Mouse (Mus musculus) common myeloid progenitor, adult 5-6 weeks (primary cell): ENCODE results near the gene Tenm4. TPM values are rescaled to one million over a fixed set of nuclear protein-coding genes. Genes with fewer than 3 reads are reported as not detected.

ENCODE experiments used
- ATAC-seq: replicated peaks from 2 replicates; pipeline ENCODE4 v1.8.0; 2016; ENCODE audit warnings: low read depth, mild to moderate bottlenecking, moderate TSS enrichment, inconsistent platforms; ENCODE audit not compliant: poor library complexity, severe bottlenecking
- total RNA-seq: library from RNA; stranded (forward); fragments of 200-1000, 187-1606 nt; gene quantifications from 2 replicates; pipeline ENCODE4 v1.2.3, GENCODE M21; 2017

Gene Tenm4
- total RNA-seq, 1 experiment from 2014 or later, result not detected

DNA sequence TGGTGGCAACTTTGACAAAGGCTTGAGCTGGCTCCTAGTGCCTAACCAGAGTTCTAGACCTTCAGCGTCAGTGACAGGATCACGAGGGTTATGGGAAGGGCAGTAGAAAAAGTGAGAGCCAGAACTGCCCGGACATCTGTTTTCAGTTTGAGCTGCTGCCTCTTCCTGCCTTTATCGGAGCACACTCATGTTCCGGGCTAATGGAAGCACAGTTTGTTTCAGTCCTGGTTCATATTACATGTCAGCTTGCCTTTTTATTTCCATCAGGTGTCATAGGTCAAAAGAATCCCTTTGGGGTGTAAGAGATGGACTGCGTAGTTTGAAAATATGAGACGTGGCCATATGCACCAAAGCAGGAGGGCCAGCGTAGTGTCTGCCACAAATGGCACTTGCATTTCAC, 578.7 kb downstream of the Tenm4 start:
- ATAC-seq, result no peak

GRCm38 (mm10) chr7:96751236-96751635, 580.2 kb downstream of the Tenm4 start:
- no peak for ATAC-seq

DNA sequence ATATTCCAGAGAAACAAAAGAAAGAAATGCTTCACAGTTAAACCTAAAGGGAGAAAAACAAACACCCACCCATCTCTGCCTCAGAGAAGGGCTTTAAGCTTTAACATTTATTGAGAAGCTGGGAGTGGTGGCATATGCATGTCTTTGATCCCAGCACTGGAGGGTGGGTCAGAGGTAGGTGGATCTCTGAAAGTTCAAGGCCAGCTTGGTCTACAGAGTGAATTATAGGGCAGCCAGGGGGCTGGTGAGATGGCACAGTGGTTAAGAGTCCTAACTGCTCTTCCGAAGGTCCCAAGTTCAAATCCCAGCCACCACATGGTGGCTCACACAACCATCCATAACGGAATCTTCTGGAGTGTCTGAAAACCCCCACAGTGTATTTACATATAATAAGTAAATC, 581.7 kb downstream of the Tenm4 start:
- ATAC-seq, result no peak

- ATAC-seq, result no peak
Observed at GRCm38 (mm10) chr7:96753335-96754095, 582.5 kb downstream of the Tenm4 start.

GRCm38 (mm10) chr7:96754175-96754574, 583.1 kb downstream of the Tenm4 start:
- ATAC-seq, result no peak

- peak; percentile 77 for ATAC-seq
Observed at GRCm38 (mm10) chr7:96755459-96756094, 584.5 kb downstream of the Tenm4 start.

DNA sequence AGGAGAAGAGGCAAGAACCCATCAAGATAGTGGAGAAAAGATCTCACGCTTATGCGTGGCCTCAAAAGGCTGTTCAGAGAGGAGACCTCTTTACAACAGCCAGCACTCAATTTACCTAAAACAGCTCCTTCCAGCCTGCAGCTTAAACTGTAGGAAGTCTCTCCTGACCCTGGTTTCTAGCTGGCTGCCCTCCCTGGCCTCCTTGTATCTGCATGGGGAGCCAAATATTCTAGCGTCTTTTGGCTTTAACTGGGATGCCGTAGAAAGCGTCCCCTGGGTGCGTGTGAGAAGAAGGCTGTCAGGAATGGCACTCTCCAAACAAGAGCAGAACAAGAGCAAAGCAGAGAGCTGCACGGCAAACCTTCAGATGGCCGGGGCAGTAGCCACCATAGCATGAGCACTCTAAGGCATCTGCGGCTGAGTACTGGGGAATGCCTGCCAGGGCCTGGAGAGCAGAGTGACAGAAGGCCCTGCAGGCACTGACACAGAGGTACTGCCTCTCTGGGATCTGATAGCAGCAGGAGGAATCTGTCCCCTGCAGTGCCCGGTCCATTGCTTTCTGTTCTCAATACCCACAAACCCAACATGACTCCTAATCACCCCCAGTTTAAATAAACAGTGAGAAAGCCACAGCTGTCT, 585.2 kb downstream of the Tenm4 start:
- no peak; the same call in 1 of the 2 replicates for ATAC-seq

GRCm38 (mm10) chr7:96757067-96757466, 586.0 kb downstream of the Tenm4 start:
- no peak for ATAC-seq

DNA sequence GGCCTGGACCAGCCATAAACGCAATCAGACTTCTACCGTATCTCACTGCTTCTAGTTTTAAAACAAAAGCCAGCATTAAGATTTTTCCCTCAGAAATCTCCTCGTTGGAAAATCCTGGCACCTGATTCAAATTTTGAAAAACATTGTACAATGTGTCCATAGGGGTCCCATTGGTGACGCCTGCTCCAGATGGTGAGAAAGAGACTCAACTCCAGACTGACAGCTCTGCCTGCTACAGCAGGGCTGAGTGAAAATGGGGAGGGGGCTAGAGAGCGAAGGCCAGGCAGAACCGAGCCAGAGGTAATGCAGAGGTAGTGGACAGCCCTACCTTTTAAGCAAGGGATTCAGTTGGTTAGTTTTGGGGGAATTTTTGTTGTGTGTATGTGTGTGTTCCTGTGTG, 589.2 kb downstream of the Tenm4 start:
- ATAC-seq, result no peak

DNA sequence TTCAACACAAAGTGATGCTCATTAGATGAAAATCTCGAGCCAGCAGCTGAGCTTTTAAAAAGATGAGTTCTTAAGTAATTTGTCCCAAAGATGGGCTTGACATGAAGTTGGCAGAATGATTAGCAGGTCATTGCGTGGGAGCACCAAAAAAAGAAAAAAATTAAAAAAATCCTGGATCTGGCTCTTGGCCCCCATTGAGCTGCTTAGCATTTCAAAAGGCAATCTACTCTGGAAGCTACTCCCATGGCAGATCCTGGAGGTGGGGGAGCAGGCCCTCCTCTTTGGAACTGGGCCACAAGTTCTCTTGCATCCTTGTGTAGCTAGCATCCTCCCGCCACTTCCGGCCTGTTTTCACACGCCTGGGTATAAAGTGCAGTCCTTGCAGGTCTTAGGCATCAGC, 590.1 kb downstream of the Tenm4 start:
- ATAC-seq, result no peak

GRCm38 (mm10) chr7:96765321-96765960, 594.4 kb downstream of the Tenm4 start:
- ATAC-seq, result no peak

GRCm38 (mm10) chr7:96767090-96767489, 596.0 kb downstream of the Tenm4 start:
- no peak for ATAC-seq

DNA sequence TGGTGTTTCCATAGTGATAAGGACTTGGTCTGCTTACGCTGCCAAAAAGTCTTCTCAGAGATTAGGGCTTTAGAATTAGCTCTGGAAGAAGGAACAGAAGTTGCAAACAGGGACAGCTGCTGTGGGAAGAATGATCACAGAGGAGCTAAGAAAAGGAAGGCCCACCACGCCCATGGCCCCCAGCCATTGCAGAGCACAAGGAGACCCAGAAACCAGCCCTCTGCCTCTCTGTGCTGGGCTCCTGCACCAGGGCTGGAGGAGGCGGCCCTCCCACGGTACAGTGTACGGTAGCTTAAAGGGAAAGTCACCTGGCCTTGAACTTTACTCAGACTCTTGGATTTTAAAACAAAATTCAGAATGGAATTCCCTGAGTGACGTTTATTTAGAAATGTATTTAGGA, 597.7 kb downstream of the Tenm4 start:
- ATAC-seq, result no peak

GRCm38 (mm10) chr7:96769784-96770183, 598.7 kb downstream of the Tenm4 start:
- peak; percentile 74; the same call in 1 of the 2 replicates for ATAC-seq

DNA sequence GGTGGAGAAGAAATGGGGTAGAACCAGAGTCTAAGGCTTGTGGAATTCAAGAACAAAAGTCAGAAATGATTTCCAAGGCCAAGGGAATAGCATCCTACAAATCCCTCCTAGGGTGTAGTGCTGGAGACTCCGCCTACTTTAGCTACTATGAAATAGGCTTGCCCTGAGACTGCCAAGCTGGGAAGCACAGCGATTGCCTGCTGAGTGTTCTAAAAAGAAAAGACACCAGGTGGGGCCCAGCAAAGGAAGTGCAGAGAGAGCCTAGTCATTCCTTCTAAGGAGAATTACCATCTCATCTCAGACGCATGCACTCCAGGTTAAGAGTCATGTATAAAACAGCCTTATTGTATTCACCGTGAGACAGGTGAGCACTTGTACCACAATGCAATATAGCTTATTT, 601.9 kb downstream of the Tenm4 start:
- ATAC-seq, result no peak

GRCm38 (mm10) chr7:96773585-96774225, 602.7 kb downstream of the Tenm4 start:
- no peak for ATAC-seq

GRCm38 (mm10) chr7:96775080-96775486, 604.0 kb downstream of the Tenm4 start:
- ATAC-seq, result no peak

DNA sequence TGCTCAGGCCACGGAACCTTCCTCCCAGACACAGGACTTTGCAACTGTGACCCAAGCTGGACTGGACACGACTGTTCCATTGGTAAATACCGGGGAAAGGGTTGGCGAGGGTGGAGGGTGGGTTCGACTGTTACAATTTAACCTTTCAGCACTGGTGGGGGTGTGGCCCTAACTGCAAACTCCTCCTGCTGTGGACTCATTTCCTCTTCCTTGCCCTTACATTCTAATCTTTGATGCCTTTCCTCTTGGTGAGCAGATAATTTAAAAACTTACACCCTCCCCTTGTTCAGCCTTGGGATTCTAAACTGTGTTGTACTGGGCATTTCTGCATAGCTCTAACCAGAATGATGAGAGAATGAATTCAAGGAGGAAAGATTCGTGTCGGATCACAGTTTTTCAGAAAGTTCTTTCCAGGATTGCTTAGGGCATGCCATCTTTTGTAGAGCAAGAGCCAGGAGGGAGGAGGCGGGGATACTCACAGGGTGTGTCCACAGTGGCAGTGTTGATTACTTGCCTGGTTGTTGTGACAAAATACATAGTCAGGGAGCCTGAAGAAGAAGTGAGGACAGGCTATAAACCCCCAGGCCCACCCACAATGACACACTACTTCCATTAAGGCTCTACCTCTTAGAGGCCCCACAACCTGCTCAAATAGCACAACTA, 607.0 kb downstream of the Tenm4 start:
- ATAC-seq, result 0 out of 2 replicates have a peak, but pooled peaks have one; percentile 34

- ATAC-seq, result peak; percentile 56
Observed at GRCm38 (mm10) chr7:96778601-96778969, 607.5 kb downstream of the Tenm4 start.

DNA sequence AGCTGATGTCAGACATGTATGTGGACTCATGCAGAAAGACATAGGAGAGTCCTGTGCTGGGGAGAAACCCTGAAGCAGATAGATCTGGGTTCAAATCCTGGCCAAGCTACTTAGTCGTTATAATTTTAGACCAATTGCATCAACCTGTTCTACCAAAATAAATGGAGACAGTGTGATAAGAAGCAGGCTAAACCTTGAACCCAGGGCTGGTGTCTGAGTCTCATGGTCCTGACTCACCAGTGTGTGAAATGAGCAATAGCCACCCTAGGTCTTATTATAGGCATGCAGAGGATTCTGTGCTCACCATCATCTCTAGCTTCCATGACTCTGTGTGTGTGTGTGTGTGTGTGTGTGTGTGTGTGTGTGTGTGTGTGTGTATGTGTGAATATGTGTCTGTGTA, 609.5 kb downstream of the Tenm4 start:
- ATAC-seq, result no peak
